Mouse (Mus musculus) neural tube, embryonic 11.5 days (tissue): ENCODE measurements around the gene Scgb1b10. TPM values are rescaled to one million over a fixed set of nuclear protein-coding genes. Genes with fewer than 3 reads are reported as not detected.
"Not testable (repeated sequence)": the region's sequence is repeated elsewhere in the genome, so short reads cannot be mapped to it uniquely, and the experiment has no call there.

ENCODE experiments used
- ATAC-seq: fragments of 200-750 bp; cut with Nextera tagmentation; 2 replicates; pipeline ENCODE4 v1.8.0; 2017; ENCODE audit warnings: moderate number of reproducible peaks, mild to moderate bottlenecking, moderate TSS enrichment, moderate library complexity; ENCODE audit not compliant: insufficient read depth, low FRiP score, low TSS enrichment
- DNase-seq: peaks from one replicate; pipeline ENCODE4 v3.0.0-alpha.2; 2015; ENCODE audit warnings: low spot score
- H3K27ac ChIP-seq: fragments of 300-500 bp; sonication (generic); 2 replicates; pipeline ENCODE4 v1.5.1; 2014; ENCODE audit warnings: low read depth, mild to moderate bottlenecking, low read length
- H3K27me3 ChIP-seq: fragments of 300-500 bp; sonication (generic); 2 replicates; pipeline ENCODE4 v1.6.1; 2014; ENCODE audit warnings: mild to moderate bottlenecking, low read length, mixed read lengths; ENCODE audit not compliant: control insufficient read depth, insufficient read depth
- H3K36me3 ChIP-seq: fragments of 300-500 bp; sonication (generic); 2 replicates; pipeline ENCODE4 v1.6.1; 2014; ENCODE audit warnings: mild to moderate bottlenecking, low read length, moderate library complexity, mixed read lengths; ENCODE audit not compliant: control insufficient read depth, insufficient read depth
- H3K4me1 ChIP-seq: fragments of 300-500 bp; sonication (generic); 2 replicates; pipeline ENCODE4 v1.6.1; 2014; ENCODE audit warnings: low read length, mixed read lengths; ENCODE audit not compliant: control insufficient read depth, insufficient read depth
- H3K4me2 ChIP-seq: fragments of 300-500 bp; sonication (generic); 2 replicates; pipeline ENCODE4 v1.6.1; 2014; ENCODE audit warnings: low read depth, mild to moderate bottlenecking, moderate library complexity
- H3K4me3 ChIP-seq: fragments of 300-500 bp; sonication (generic); 2 replicates; pipeline ENCODE4 v1.5.1; 2014; ENCODE audit warnings: low read depth, low read length
- H3K9ac ChIP-seq: fragments of 300-500 bp; sonication (generic); 2 replicates; pipeline ENCODE4 v1.6.1; 2014; ENCODE audit warnings: mild to moderate bottlenecking, low read length
- H3K9me3 ChIP-seq: fragments of 300-500 bp; sonication (generic); 2 replicates; pipeline ENCODE4 v1.6.1; 2016; ENCODE audit warnings: low read length; ENCODE audit not compliant: control insufficient read depth
- polyA plus RNA-seq: library from polyadenylated mRNA; unstranded; fragments of >200 nt; fragmentation: Nextera tagmentation; extraction: Ambion mirVana; gene quantifications from 2 replicates; pipeline ENCODE4 v1.2.1, GENCODE M21; 2014

Scgb1b10 gene
- polyA plus RNA-seq: not detected in 2 replicates

DNA sequence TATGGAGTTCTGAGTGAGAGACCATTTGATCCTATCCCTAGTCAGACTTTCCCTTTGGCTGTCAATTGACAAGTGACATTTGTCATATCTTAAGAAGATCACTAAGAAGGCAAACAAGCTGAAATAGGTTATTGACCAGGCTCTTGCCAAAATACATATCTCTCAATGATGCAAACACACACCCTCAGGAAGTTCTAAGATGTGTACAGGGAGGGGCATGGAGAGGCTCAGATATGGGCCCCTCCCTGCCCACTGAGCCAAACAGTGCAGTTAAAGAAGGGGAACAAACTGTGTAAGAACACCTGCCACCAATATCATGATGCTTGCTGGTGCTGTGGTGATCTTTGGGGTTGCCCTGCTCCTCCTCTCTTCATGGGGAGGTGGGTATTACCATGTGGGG is at the start of gene Scgb1b10:
Gene Scgb1b10, plus strand, starts transcription at position 301 of the 400 bp plus-strand sequence.
- not testable (repeated sequence) for H3K9me3 ChIP-seq, ATAC-seq, H3K4me1 ChIP-seq, DNase-seq, H3K36me3 ChIP-seq, H3K27me3 ChIP-seq, H3K27ac ChIP-seq, H3K4me2 ChIP-seq, H3K9ac ChIP-seq, H3K4me3 ChIP-seq

Other genes with a start within 250 kb of the Scgb1b10 start
- gene Scgb2b11, start 110.3 kb downstream of the Scgb1b10 start, polyA plus RNA-seq: not detected in 2 replicates
- gene Scgb1b11, start 122.0 kb downstream of the Scgb1b10 start, polyA plus RNA-seq: not detected in 2 replicates
- gene Scgb2b12, start 226.4 kb downstream of the Scgb1b10 start, polyA plus RNA-seq: not detected in 2 replicates
- gene Scgb1b12, start 233.3 kb downstream of the Scgb1b10 start, polyA plus RNA-seq: not detected in 2 replicates